Mouse (Mus musculus): ENCODE measurements around the gene Shank2. TPM values are rescaled to one million over a fixed set of nuclear protein-coding genes. Genes with fewer than 3 reads are reported as not detected.

Gene Shank2
- polyA plus RNA-seq, 1 experiment from 2014 or later: 16.1 TPM

- Histone ChIP-seq H3K27me3 (ENCODE audit: control insufficient read depth, insufficient read depth, low read length) (no peaks in the 10 kb centered on the region), H3K36me3 (ENCODE audit: control insufficient read depth, insufficient read depth, low read length) (no peaks in the 10 kb centered on the region), H3K4me1 (ENCODE audit: control insufficient read depth, insufficient read depth, low read length) (no peaks in the 10 kb centered on the region), H3K4me2 (ENCODE audit: low read depth, low read length) (no peak overlapping the region), H3K27ac (ENCODE audit: low read depth, low read length) (no peak overlapping the region), H3K4me3 (ENCODE audit: low read depth, low read length) (no peak overlapping the region), H3K9me3 (ENCODE audit: control insufficient read depth, low read length) (no peaks in the 10 kb centered on the region), H3K9ac (replicated peaks; ENCODE audit: low read depth, low read length) (no peak overlapping the region)
- ATAC-seq (ENCODE audit: low read depth): no peak
Observed at GRCm38 (mm10) chr7:144212694-144213093, 211.0 kb downstream of the Shank2 start.

GRCm38 (mm10) chr7:144217192-144217591 lies 215.5 kb downstream of the Shank2 start:
- no peak overlapping the region for H3K27ac ChIP-seq (ENCODE audit: low read depth, low read length)
- 6% methylated on average over 3 of the region's 3 CpGs for WGBS
- no peaks in the 10 kb centered on the region for H3K27me3 ChIP-seq (ENCODE audit: control insufficient read depth, insufficient read depth, low read length)
- H3K4me1 ChIP-seq (ENCODE audit: control insufficient read depth, insufficient read depth, low read length): no peaks in the 10 kb centered on the region
- no peak overlapping the region for H3K4me2 ChIP-seq (ENCODE audit: low read depth, low read length)
- no peak overlapping the region for H3K9ac ChIP-seq (replicated peaks; ENCODE audit: low read depth, low read length)
- H3K36me3 ChIP-seq (ENCODE audit: control insufficient read depth, insufficient read depth, low read length): no peaks in the 10 kb centered on the region
- H3K4me3 ChIP-seq (ENCODE audit: low read depth, low read length): no peak overlapping the region
- H3K9me3 ChIP-seq (ENCODE audit: control insufficient read depth, low read length): no peaks in the 10 kb centered on the region
- peak; percentile 63 for ATAC-seq (ENCODE audit: low read depth)

- Histone ChIP-seq H3K4me1 (ENCODE audit: control insufficient read depth, insufficient read depth, low read length) (peaks cover 7% of the 10 kb centered on the region), H3K27ac (ENCODE audit: low read depth, low read length) (no peak overlapping the region), H3K9ac (replicated peaks; ENCODE audit: low read depth, low read length) (no peak overlapping the region), H3K36me3 (ENCODE audit: control insufficient read depth, insufficient read depth, low read length) (no peaks in the 10 kb centered on the region), H3K9me3 (ENCODE audit: control insufficient read depth, low read length) (no peaks in the 10 kb centered on the region), H3K4me3 (ENCODE audit: low read depth, low read length) (no peak overlapping the region), H3K27me3 (ENCODE audit: control insufficient read depth, insufficient read depth, low read length) (no peaks in the 10 kb centered on the region), H3K4me2 (ENCODE audit: low read depth, low read length) (no peak overlapping the region)
- ATAC-seq (ENCODE audit: low read depth): no peak
- 89% methylated on average over 5 of the region's 5 CpGs for WGBS
Observed at GRCm38 (mm10) chr7:144228683-144229082, 227.0 kb downstream of the Shank2 start.

- ATAC-seq (ENCODE audit: low read depth): no peak
- Histone ChIP-seq H3K9ac (replicated peaks; ENCODE audit: low read depth, low read length) (no peak overlapping the region), H3K4me1 (ENCODE audit: control insufficient read depth, insufficient read depth, low read length) (peaks cover 7% of the 10 kb centered on the region), H3K4me2 (ENCODE audit: low read depth, low read length) (no peak overlapping the region), H3K4me3 (ENCODE audit: low read depth, low read length) (no peak overlapping the region), H3K27ac (ENCODE audit: low read depth, low read length) (no peak overlapping the region), H3K36me3 (ENCODE audit: control insufficient read depth, insufficient read depth, low read length) (no peaks in the 10 kb centered on the region), H3K27me3 (ENCODE audit: control insufficient read depth, insufficient read depth, low read length) (no peaks in the 10 kb centered on the region), H3K9me3 (ENCODE audit: control insufficient read depth, low read length) (no peaks in the 10 kb centered on the region)
- 67% methylated on average over 1 of the region's 1 CpGs for WGBS
Observed at GRCm38 (mm10) chr7:144229421-144229820, 227.7 kb downstream of the Shank2 start.

- Histone ChIP-seq H3K4me3 (ENCODE audit: low read depth, low read length) (no peak overlapping the region), H3K36me3 (ENCODE audit: control insufficient read depth, insufficient read depth, low read length) (no peaks in the 10 kb centered on the region), H3K4me2 (ENCODE audit: low read depth, low read length) (no peak overlapping the region), H3K9me3 (ENCODE audit: control insufficient read depth, low read length) (no peaks in the 10 kb centered on the region), H3K27ac (ENCODE audit: low read depth, low read length) (no peak overlapping the region), H3K9ac (replicated peaks; ENCODE audit: low read depth, low read length) (no peak overlapping the region), H3K27me3 (ENCODE audit: control insufficient read depth, insufficient read depth, low read length) (no peaks in the 10 kb centered on the region), H3K4me1 (ENCODE audit: control insufficient read depth, insufficient read depth, low read length) (peaks cover 7% of the 10 kb centered on the region)
- WGBS: 31% methylated on average over 5 of the region's 5 CpGs
- no peak; the same call in 1 of the 2 replicates for ATAC-seq (ENCODE audit: low read depth)
Observed at GRCm38 (mm10) chr7:144232132-144232706, 230.5 kb downstream of the Shank2 start.

- peaks cover 12% of the 10 kb centered on the region for H3K4me1 ChIP-seq (ENCODE audit: control insufficient read depth, insufficient read depth, low read length)
- no peaks in the 10 kb centered on the region for H3K9me3 ChIP-seq (ENCODE audit: control insufficient read depth, low read length)
- H3K36me3 ChIP-seq (ENCODE audit: control insufficient read depth, insufficient read depth, low read length): no peaks in the 10 kb centered on the region
- H3K27ac ChIP-seq (ENCODE audit: low read depth, low read length): no peak overlapping the region
- H3K4me3 ChIP-seq (ENCODE audit: low read depth, low read length): no peak overlapping the region
- no peak for ATAC-seq (ENCODE audit: low read depth)
- 83% methylated on average over 8 of the region's 8 CpGs for WGBS
- H3K9ac ChIP-seq (replicated peaks; ENCODE audit: low read depth, low read length): no peak overlapping the region
- H3K4me2 ChIP-seq (ENCODE audit: low read depth, low read length): no peak overlapping the region
- no peaks in the 10 kb centered on the region for H3K27me3 ChIP-seq (ENCODE audit: control insufficient read depth, insufficient read depth, low read length)
Observed at GRCm38 (mm10) chr7:144233479-144233878, 231.8 kb downstream of the Shank2 start.

- no peak overlapping the region for H3K9ac ChIP-seq (replicated peaks; ENCODE audit: low read depth, low read length)
- no peaks in the 10 kb centered on the region for H3K36me3 ChIP-seq (ENCODE audit: control insufficient read depth, insufficient read depth, low read length)
- no peaks in the 10 kb centered on the region for H3K9me3 ChIP-seq (ENCODE audit: control insufficient read depth, low read length)
- no peaks in the 10 kb centered on the region for H3K27me3 ChIP-seq (ENCODE audit: control insufficient read depth, insufficient read depth, low read length)
- no peak overlapping the region for H3K4me2 ChIP-seq (ENCODE audit: low read depth, low read length)
- no peak for ATAC-seq (ENCODE audit: low read depth)
- H3K27ac ChIP-seq (ENCODE audit: low read depth, low read length): no peak overlapping the region
- no peak overlapping the region for H3K4me3 ChIP-seq (ENCODE audit: low read depth, low read length)
- WGBS: 68% methylated on average over 5 of the region's 5 CpGs
- peaks cover 23% of the 10 kb centered on the region for H3K4me1 ChIP-seq (ENCODE audit: control insufficient read depth, insufficient read depth, low read length)
Observed at GRCm38 (mm10) chr7:144234783-144235182, 233.1 kb downstream of the Shank2 start.

- Histone ChIP-seq H3K4me3 (ENCODE audit: low read depth, low read length) (no peak overlapping the region), H3K4me2 (ENCODE audit: low read depth, low read length) (no peak overlapping the region), H3K27ac (ENCODE audit: low read depth, low read length) (no peak overlapping the region), H3K36me3 (ENCODE audit: control insufficient read depth, insufficient read depth, low read length) (no peaks in the 10 kb centered on the region), H3K9ac (replicated peaks; ENCODE audit: low read depth, low read length) (no peak overlapping the region), H3K4me1 (ENCODE audit: control insufficient read depth, insufficient read depth, low read length) (peaks cover 25% of the 10 kb centered on the region), H3K27me3 (ENCODE audit: control insufficient read depth, insufficient read depth, low read length) (no peaks in the 10 kb centered on the region), H3K9me3 (ENCODE audit: control insufficient read depth, low read length) (no peaks in the 10 kb centered on the region)
- no peak for ATAC-seq (ENCODE audit: low read depth)
- 78% methylated on average over 4 of the region's 4 CpGs for WGBS
Observed at GRCm38 (mm10) chr7:144235523-144235922, 233.8 kb downstream of the Shank2 start.

GRCm38 (mm10) chr7:144236802-144237201 lies 235.1 kb downstream of the Shank2 start:
- Histone ChIP-seq H3K4me2 (ENCODE audit: low read depth, low read length) (no peak overlapping the region), H3K9me3 (ENCODE audit: control insufficient read depth, low read length) (no peaks in the 10 kb centered on the region), H3K27me3 (ENCODE audit: control insufficient read depth, insufficient read depth, low read length) (no peaks in the 10 kb centered on the region), H3K4me3 (ENCODE audit: low read depth, low read length) (no peak overlapping the region), H3K27ac (ENCODE audit: low read depth, low read length) (no peak overlapping the region), H3K9ac (replicated peaks; ENCODE audit: low read depth, low read length) (no peak overlapping the region), H3K4me1 (ENCODE audit: control insufficient read depth, insufficient read depth, low read length) (peaks cover 25% of the 10 kb centered on the region), H3K36me3 (ENCODE audit: control insufficient read depth, insufficient read depth, low read length) (no peaks in the 10 kb centered on the region)
- ATAC-seq (ENCODE audit: low read depth): no peak
- 45% methylated on average over 13 of the region's 13 CpGs for WGBS
